Mouse (Mus musculus) liver, embryonic 11.5 days (tissue): ENCODE measurements around the gene Rundc3a. TPM values are rescaled to one million over a fixed set of nuclear protein-coding genes. Genes with fewer than 3 reads are reported as not detected.
A peak's percentile ranks its signal among the peaks of the same experiment; 100 is the strongest.

Experiments
- ATAC-seq: fragments of 200-750 bp; cut with Nextera tagmentation; replicated peaks from 2 replicates; pipeline ENCODE4 v1.8.0; 2017; ENCODE audit warnings: moderate number of reproducible peaks, mild to moderate bottlenecking, moderate TSS enrichment, moderate library complexity; ENCODE audit not compliant: low FRiP score
- DNase-seq: peaks from one replicate; pipeline ENCODE4 v3.0.0-alpha.2; 2017; ENCODE audit warnings: low spot score
- H3K27ac ChIP-seq: fragments of 300-500 bp; sonication (generic); 2 replicates; pipeline ENCODE4 v1.5.1; 2014; ENCODE audit warnings: mild to moderate bottlenecking, low read depth, low read length, control low read depth
- H3K27me3 ChIP-seq: fragments of 300-500 bp; sonication (generic); replicated peaks from 2 replicates; pipeline ENCODE4 v1.6.1; 2014; ENCODE audit warnings: low read length, mixed read lengths; ENCODE audit not compliant: control insufficient read depth, insufficient read depth
- H3K36me3 ChIP-seq: fragments of 300-500 bp; sonication (generic); 2 replicates; pipeline ENCODE4 v1.6.1; 2014; ENCODE audit warnings: mild to moderate bottlenecking, low read length, moderate library complexity, mixed read lengths; ENCODE audit not compliant: control insufficient read depth, insufficient read depth
- H3K4me1 ChIP-seq: fragments of 300-500 bp; sonication (generic); replicated peaks from 2 replicates; pipeline ENCODE4 v1.6.1; 2014; ENCODE audit warnings: low read length, mixed read lengths; ENCODE audit not compliant: control insufficient read depth, insufficient read depth
- H3K4me2 ChIP-seq: fragments of 300-500 bp; sonication (generic); 2 replicates; pipeline ENCODE4 v1.6.1; 2014; ENCODE audit warnings: mild to moderate bottlenecking, control low read depth, moderate library complexity
- H3K4me3 ChIP-seq: fragments of 300-500 bp; sonication (generic); 2 replicates; pipeline ENCODE4 v1.5.1; 2014; ENCODE audit warnings: low read depth, low read length, control low read depth
- H3K9ac ChIP-seq: fragments of 300-500 bp; sonication (generic); 2 replicates; pipeline ENCODE4 v1.6.1; 2014; ENCODE audit warnings: low read depth, low read length, control low read depth
- H3K9me3 ChIP-seq: fragments of 300-500 bp; sonication (generic); 2 replicates; pipeline ENCODE4 v1.6.1; 2016; ENCODE audit warnings: low read length, inconsistent platforms, mixed read lengths; ENCODE audit not compliant: control insufficient read depth
- WGBS: fragments of 180-500 bp; shearing (Covaris S2); extraction: QIAGEN DNeasy Blood & Tissue Kit; methylation state at CpG from one replicate; pipeline ENCODE4 v1.1.7; 2014; 5-methylcytosine and 5-hydroxymethylcytosine counted together
- polyA plus RNA-seq: library from polyadenylated mRNA; unstranded; fragments of >200 nt; fragmentation: Nextera tagmentation; extraction: Ambion mirVana; gene quantifications from 2 replicates; pipeline ENCODE4 v1.2.1, GENCODE M21; 2014

Rundc3a gene
- polyA plus RNA-seq, 1 experiment from 2014 or later, result 2.6 TPM

DNA sequence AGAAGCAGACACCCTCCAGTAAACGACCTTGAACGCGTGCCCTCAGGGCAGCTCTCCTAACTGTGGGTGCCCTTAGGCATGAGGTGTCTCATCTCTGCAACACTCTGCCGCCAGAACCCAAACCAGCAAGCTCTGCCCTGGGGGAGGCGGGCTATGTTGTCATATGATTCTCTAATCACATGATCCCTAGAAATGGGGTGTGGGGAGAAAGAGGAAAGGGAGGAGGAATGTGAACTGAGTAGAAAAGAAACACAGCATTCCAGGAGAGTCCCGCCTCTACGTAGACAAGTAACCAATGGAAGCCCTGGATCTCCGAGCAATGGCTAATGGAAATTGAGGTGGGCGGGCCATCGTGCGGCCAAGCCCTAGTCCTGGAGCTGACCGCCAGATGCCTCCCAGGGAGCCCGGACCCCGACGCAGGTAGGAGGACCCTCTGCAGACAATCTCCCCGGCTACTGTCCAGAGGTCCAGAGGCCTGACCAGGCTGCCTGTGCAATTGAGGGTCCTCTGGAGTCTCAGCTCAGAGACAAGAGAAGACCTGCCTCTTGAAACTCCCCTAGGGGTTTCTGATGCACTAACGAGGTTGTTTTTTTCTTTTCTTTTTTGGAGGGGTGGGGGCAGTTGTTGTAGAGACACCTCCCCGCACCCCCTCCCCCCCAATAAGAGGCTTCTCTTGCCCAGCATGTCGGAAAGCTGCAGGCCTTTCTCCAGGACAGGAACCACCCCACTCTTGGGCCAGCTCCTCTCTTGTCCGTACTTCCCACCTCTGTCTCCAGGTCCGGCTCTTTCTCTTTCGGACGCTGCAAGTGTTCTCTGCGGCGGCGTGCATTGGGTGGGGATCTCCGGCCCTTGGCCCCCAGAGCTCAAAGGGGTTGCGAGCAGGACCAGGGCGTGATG is 37.2 kb downstream of the Rundc3a start, which contains the start of gene Grn:
Grn (plus strand) TSS at position 195 of the 897 bp plus-strand sequence.
- peak; percentile 85 for ATAC-seq
- peak within 1 kb of the TSS; percentile 97 for H3K4me2 ChIP-seq
- peak within 1 kb of the TSS; percentile 53 for H3K27ac ChIP-seq
- peak within 1 kb of the TSS; percentile 73 for H3K9ac ChIP-seq
- H3K9me3 ChIP-seq, result no peaks in the 10 kb centered on the region
- H3K4me3 ChIP-seq, result peak within 1 kb of the TSS; percentile 63
- H3K4me1 ChIP-seq, result peaks cover 10% of the 10 kb centered on the region
- peak; percentile 81 for DNase-seq
- no peaks in the 10 kb centered on the region for H3K27me3 ChIP-seq
- 0% methylated on average over 29 of the region's 29 CpGs for WGBS
- peaks cover 3% of the 10 kb centered on the region; the same call in 1 of the 2 replicates for H3K36me3 ChIP-seq

DNA sequence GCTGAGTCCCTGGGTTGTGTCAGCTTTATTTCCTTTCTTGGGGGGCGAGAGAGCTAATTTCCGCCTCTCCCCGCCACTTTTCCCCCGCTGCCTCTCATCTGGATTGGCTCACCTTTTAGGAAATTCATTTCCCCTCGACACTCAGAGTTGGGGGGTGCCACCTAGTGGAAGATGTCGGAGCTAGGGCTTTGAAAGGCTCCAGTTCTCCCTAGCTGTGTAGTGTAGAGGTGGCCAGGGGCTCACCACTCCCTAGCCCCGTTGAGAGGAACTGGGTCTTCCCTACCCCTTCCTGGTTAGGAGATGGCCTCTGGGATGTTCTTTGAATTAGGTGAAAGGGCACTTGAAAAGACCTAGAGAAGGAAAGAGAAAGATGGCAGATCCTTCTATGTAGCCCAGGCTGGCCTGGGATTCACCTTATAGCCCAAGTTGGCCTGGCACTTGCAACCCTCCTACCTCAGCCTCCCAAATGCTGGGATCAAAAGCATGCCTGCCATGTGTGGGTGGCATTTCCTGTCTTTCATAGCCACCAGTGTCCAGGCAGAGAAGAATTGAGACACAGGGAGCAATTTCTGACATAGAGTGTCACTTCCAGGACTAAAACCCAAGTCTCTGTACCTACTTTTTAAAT is 37.9 kb downstream of the Rundc3a start:
- Histone ChIP-seq H3K27ac (peak overlapping the region; percentile 53), H3K4me1 (peaks cover 10% of the 10 kb centered on the region), H3K9me3 (no peaks in the 10 kb centered on the region), H3K4me2 (peak overlapping the region; percentile 97), H3K9ac (peak overlapping the region; percentile 73), H3K27me3 (no peaks in the 10 kb centered on the region), H3K36me3 (peaks cover 3% of the 10 kb centered on the region; the same call in 1 of the 2 replicates), H3K4me3 (peak overlapping the region; percentile 63)
- DNase-seq (peak; percentile 78), ATAC-seq (0 out of 2 replicates have a peak, but pooled peaks have one; percentile 47)
- 2% methylated on average over 7 of the region's 7 CpGs for WGBS

DNA sequence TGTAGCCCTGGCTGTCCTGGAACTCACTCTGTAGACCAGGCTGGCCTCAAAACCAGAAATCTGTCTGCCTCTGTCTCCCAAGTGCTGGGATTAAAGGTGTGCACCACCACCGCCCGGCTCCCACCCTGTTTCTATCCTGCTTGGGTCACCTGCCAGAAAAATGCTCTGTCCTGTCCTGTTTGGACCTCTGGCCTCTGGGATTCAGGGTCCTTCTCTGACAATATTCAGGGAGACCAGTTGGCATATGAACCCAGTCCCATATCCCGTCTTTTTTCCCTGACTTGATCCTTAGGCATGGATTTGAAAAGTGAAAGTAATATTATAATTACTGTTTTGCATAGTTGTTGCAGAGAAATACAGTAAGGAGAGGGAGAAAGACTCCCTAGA is 38.5 kb downstream of the Rundc3a start:
- Histone ChIP-seq H3K27me3 (no peaks in the 10 kb centered on the region), H3K36me3 (peaks cover 3% of the 10 kb centered on the region; the same call in 1 of the 2 replicates), H3K27ac (no peak overlapping the region), H3K4me2 (peak overlapping the region; percentile 32), H3K4me1 (peaks cover 10% of the 10 kb centered on the region), H3K9ac (no peak overlapping the region), H3K4me3 (no peak overlapping the region), H3K9me3 (no peaks in the 10 kb centered on the region)
- ATAC-seq (no peak), DNase-seq (no peak)
- WGBS, result 82% methylated on average over 3 of the region's 3 CpGs

DNA sequence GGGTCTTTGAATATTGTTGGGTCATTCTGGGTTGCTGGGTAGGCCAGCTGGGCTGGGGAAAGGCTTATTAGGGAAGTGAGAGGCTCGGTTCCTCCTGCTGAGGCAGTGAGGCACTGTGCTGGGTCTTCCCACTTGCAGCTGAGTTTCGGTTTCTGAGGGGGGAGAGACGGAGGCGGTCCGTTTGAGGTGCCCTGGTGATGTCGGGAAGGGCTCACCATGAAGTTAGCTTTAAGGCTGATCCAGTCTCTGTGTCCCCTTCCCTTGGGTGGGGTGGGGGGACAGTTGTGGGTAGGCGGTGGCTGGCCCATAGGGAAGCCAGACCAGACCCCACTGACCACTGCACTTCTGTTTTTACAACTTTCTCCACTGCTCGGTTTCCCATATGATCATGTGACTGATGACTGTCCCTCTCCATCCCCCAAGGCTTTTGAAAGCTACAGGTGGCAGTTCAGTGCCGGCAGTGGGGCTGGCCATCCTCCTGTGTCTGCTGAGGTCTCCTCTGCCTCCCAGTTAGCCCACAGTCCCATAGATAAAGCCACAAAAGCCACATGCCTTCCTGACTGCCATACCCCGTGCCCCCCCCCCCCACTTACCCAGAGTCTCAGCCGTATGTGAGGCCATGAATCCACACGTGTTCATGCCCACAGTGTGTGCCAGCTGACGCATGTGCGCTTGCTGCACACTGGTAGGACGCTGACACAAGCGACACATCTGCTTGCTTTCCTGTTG is 39.1 kb downstream of the Rundc3a start:
- H3K27me3 ChIP-seq, result peaks cover 4% of the 10 kb centered on the region
- WGBS, result 39% methylated on average over 16 of the region's 16 CpGs
- no peak overlapping the region for H3K27ac ChIP-seq
- DNase-seq (no peak), ATAC-seq (no peak)
- peak overlapping the region; percentile 2; the same call in 1 of the 2 replicates for H3K4me3 ChIP-seq
- H3K9ac ChIP-seq, result no peak overlapping the region
- H3K4me1 ChIP-seq, result peaks cover 13% of the 10 kb centered on the region
- peak overlapping the region; percentile 32 for H3K4me2 ChIP-seq
- no peaks in the 10 kb centered on the region for H3K9me3 ChIP-seq
- H3K36me3 ChIP-seq, result peaks cover 3% of the 10 kb centered on the region; the same call in 1 of the 2 replicates

DNA sequence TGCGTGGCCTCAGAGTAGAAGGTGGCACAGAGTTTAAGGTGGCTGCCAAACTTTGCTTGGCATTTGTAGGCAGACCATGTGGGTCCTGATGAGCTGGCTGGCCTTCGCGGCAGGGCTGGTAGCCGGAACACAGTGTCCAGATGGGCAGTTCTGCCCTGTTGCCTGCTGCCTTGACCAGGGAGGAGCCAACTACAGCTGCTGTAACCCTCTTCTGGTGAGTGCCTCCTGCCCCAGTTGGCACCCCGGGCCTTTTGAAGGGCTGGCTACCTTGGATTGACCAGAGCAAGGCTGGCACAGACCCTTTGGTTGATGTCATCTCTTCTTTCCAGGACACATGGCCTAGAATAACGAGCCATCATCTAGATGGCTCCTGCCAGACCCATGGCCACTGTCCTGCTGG is 39.7 kb downstream of the Rundc3a start:
- ATAC-seq (no peak), DNase-seq (no peak)
- Histone ChIP-seq H3K9ac (no peak overlapping the region), H3K27ac (no peak overlapping the region), H3K4me3 (no peak overlapping the region), H3K4me1 (peaks cover 19% of the 10 kb centered on the region), H3K4me2 (peak overlapping the region; percentile 5), H3K9me3 (no peaks in the 10 kb centered on the region), H3K27me3 (peaks cover 10% of the 10 kb centered on the region), H3K36me3 (peaks cover 3% of the 10 kb centered on the region; the same call in 1 of the 2 replicates)
- WGBS, result 88% methylated on average over 6 of the region's 6 CpGs

DNA sequence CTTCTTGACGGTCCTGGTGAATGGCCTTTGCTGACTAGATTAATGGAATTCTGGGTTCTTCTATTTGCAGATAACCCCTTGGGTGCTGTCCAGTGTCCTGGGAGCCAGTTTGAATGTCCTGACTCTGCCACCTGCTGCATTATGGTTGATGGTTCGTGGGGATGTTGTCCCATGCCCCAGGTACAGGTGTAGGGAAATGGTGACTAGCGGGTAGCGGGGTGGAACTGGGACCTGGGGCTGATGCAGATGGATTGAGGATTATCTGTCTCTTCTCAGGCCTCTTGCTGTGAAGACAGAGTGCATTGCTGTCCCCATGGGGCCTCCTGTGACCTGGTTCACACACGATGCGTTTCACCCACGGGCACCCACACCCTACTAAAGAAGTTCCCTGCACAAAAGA is 40.7 kb downstream of the Rundc3a start:
- ATAC-seq, result no peak
- Histone ChIP-seq H3K27me3 (peaks cover 12% of the 10 kb centered on the region), H3K9me3 (no peaks in the 10 kb centered on the region), H3K36me3 (peaks cover 3% of the 10 kb centered on the region; the same call in 1 of the 2 replicates), H3K4me3 (no peak overlapping the region), H3K4me1 (peaks cover 25% of the 10 kb centered on the region), H3K4me2 (no peak overlapping the region), H3K27ac (no peak overlapping the region), H3K9ac (no peak overlapping the region)
- 92% methylated on average over 7 of the region's 7 CpGs for WGBS
- no peak for DNase-seq

DNA sequence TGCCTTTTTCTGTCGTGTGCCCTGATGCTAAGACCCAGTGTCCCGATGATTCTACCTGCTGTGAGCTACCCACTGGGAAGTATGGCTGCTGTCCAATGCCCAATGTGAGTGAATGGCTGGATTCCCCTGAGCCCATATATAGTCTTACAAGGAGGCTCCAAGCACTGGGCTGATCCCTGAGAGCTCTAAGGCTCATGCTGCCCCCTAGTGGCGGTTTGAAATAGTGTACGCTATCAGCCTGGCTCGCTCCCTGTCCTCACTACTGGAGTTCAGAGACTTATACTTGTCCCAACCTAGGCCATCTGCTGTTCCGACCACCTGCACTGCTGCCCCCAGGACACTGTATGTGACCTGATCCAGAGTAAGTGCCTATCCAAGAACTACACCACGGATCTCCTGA is 41.2 kb downstream of the Rundc3a start:
- ATAC-seq (peak; percentile 36; the same call in 1 of the 2 replicates), DNase-seq (peak; percentile 84)
- no peak overlapping the region for H3K4me3 ChIP-seq
- no peaks in the 10 kb centered on the region for H3K9me3 ChIP-seq
- WGBS, result 11% methylated on average over 7 of the region's 7 CpGs
- H3K36me3 ChIP-seq, result peaks cover 6% of the 10 kb centered on the region; the same call in 1 of the 2 replicates
- peaks cover 16% of the 10 kb centered on the region for H3K27me3 ChIP-seq
- H3K27ac ChIP-seq, result no peak overlapping the region
- H3K4me1 ChIP-seq, result peaks cover 23% of the 10 kb centered on the region
- no peak overlapping the region for H3K9ac ChIP-seq
- H3K4me2 ChIP-seq, result no peak overlapping the region
